Mouse (Mus musculus) frontal cortex, adult 2 months (tissue): ENCODE measurements around the gene Astn2. TPM values are rescaled to one million over a fixed set of nuclear protein-coding genes. Genes with fewer than 3 reads are reported as not detected.

Experiments used
- DNase-seq, 2 experiments: peaks; one replicate each; pipeline ENCODE4 v3.0.0; 2022; ENCODE audit warnings: low spot score in 1 of 2; ENCODE audit errors: extremely low spot score in 1 of 2
- polyA plus RNA-seq: library from polyadenylated mRNA; depleted of rRNA; stranded (reverse); fragments of >200 nt; gene quantifications from 2 replicates; pipeline ENCODE4 v1.2.3, GENCODE M21; 2012

Astn2 gene
- polyA plus RNA-seq, 1 experiment, result 18.2 TPM

- DNase-seq, result no peak
Measured at GRCm38 (mm10) chr4:66314806-66315484, 89.5 kb downstream of the Astn2 start.

GRCm38 (mm10) chr4:66312733-66313132 is 91.7 kb downstream of the Astn2 start:
- no peak for DNase-seq

- DNase-seq, result no peak
Measured at GRCm38 (mm10) chr4:66310315-66311020, 93.9 kb downstream of the Astn2 start.

- no peak for DNase-seq
Measured at GRCm38 (mm10) chr4:66306377-66306776, 98.0 kb downstream of the Astn2 start.

GRCm38 (mm10) chr4:66302686-66303310 is 101.6 kb downstream of the Astn2 start:
- no peak for DNase-seq

- DNase-seq, result no peak
Measured at GRCm38 (mm10) chr4:66285034-66285433, 119.4 kb downstream of the Astn2 start.

- DNase-seq, result no peak
Measured at GRCm38 (mm10) chr4:66276096-66276495, 128.3 kb downstream of the Astn2 start.

- DNase-seq, result no peak
Measured at GRCm38 (mm10) chr4:66271550-66272117, 132.8 kb downstream of the Astn2 start.

- peak; percentile 20 for DNase-seq
Measured at GRCm38 (mm10) chr4:66264031-66264430, 140.4 kb downstream of the Astn2 start.

GRCm38 (mm10) chr4:66261276-66261675 is 143.1 kb downstream of the Astn2 start:
- DNase-seq, result no peak

- DNase-seq, result peak in 1 of 2 experiments; percentile 6
Measured at GRCm38 (mm10) chr4:66258905-66259304, 145.5 kb downstream of the Astn2 start.

- DNase-seq, result no peak
Measured at GRCm38 (mm10) chr4:66254695-66255492, 149.5 kb downstream of the Astn2 start.

- DNase-seq, result no peak
Measured at GRCm38 (mm10) chr4:66248521-66248920, 155.9 kb downstream of the Astn2 start.

GRCm38 (mm10) chr4:66242683-66243082 is 161.7 kb downstream of the Astn2 start:
- DNase-seq, result no peak

- no peak for DNase-seq
Measured at GRCm38 (mm10) chr4:66232799-66233198, 171.6 kb downstream of the Astn2 start.

GRCm38 (mm10) chr4:66232350-66232749 is 172.1 kb downstream of the Astn2 start:
- no peak for DNase-seq

- DNase-seq, result peak in 1 of 2 experiments; percentile 17
Measured at GRCm38 (mm10) chr4:66230735-66231134, 173.7 kb downstream of the Astn2 start.

- DNase-seq, result peak; percentile 82 to 86
Measured at GRCm38 (mm10) chr4:66222602-66223317, 181.7 kb downstream of the Astn2 start.

GRCm38 (mm10) chr4:66215170-66215618 is 189.2 kb downstream of the Astn2 start:
- no peak for DNase-seq

- DNase-seq, result no peak
Measured at GRCm38 (mm10) chr4:66189636-66190035, 214.8 kb downstream of the Astn2 start.
